Mouse (Mus musculus): ENCODE measurements at regions not wholly inside any gene's neighbourhood (a gene's known extent, or its start where the extent isn't known, plus 50 kb on each side); places are given as distances from the start of the nearest gene placed in this dataset.
A peak's percentile ranks its signal among the peaks of the same experiment; 100 is the strongest.

GRCm38 (mm10) chr14:105752509-105753375 is 143.9 kb downstream of the Spry2 start:
- H3K36me3 ChIP-seq (ENCODE audit: control insufficient read depth in 1 of 2, insufficient read depth in 2 of 2, low read length in 2 of 2) = no peaks in the 10 kb centered on the region; a peak in 1 of 4 replicates
- H3K4me1 ChIP-seq (ENCODE audit: control insufficient read depth in 1 of 2, insufficient read depth in 2 of 2, low read length in 2 of 2) = no peaks in the 10 kb centered on the region
- TF ChIP-seq GABPA (IDR thresholded peaks at IDR 0.05; ENCODE audit: low read depth, low read length) (no peak), ZMIZ1 (IDR thresholded peaks at IDR 0.05; ENCODE audit: low read depth, low read length) (no peak), MAZ (IDR thresholded peaks at IDR 0.05; ENCODE audit: low read depth, low read length) (no peak), ZC3H11A (IDR thresholded peaks at IDR 0.05; ENCODE audit: low read depth, low read length) (no peak), TBP (IDR thresholded peaks at IDR 0.05; ENCODE audit: low read depth, low read length) (no peak), ZNF384 (IDR thresholded peaks at IDR 0.05; ENCODE audit: low read depth, low read length) (no peak), UBTF (IDR thresholded peaks at IDR 0.05; ENCODE audit: borderline replicate concordance, insufficient read depth, low read depth, low read length) (no peak), MAFK (IDR thresholded peaks at IDR 0.05; ENCODE audit: borderline replicate concordance, low read depth, low read length) (no peak)
- H3K9ac ChIP-seq (ENCODE audit: control insufficient read depth, low read depth, low read length, poor library complexity, severe bottlenecking) = no peak overlapping the region
- no peak for DNase-seq (ENCODE audit: low read depth, low spot score)
- H3K4me3 ChIP-seq (ENCODE audit: control insufficient read depth in 1 of 2, insufficient read depth in 1 of 2, low read depth in 2 of 2, low read length in 2 of 2) = no peak overlapping the region
- no peaks in the 10 kb centered on the region for H3K79me2 ChIP-seq (ENCODE audit: control insufficient read depth, insufficient read depth, low read length, poor library complexity)
- no peak overlapping the region for H3K27ac ChIP-seq (ENCODE audit: control insufficient read depth, low read depth, low read length)
- no peaks in the 10 kb centered on the region for H3K27me3 ChIP-seq (ENCODE audit: control insufficient read depth in 1 of 2, insufficient read depth in 2 of 2, low read length in 2 of 2)
- H3K9me3 ChIP-seq (replicated peaks; ENCODE audit: insufficient read depth, low read length) = no peaks in the 10 kb centered on the region

DNA sequence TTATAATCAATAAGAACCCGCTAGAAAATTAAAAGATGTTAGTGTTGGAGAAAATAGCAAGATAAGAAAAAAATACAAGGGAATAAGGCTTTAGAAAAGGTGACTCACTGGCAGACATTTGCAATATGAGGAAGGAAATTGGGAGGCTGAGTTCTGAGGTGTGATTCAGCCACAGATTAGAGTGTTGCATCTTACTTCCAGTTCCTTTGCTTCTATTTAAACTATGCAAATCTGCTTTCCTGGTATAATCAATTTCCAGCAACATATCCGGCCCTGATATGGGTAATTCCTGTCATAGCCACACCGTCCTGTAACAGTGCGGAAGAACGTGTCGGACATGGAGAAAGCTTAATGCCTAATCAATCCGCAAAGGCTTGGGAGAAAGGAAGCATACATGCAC is 144.9 kb downstream of the Spry2 start:
- Histone ChIP-seq H3K27me3 (ENCODE audit: control insufficient read depth in 1 of 2, insufficient read depth in 2 of 2, low read length in 2 of 2) (no peaks in the 10 kb centered on the region), H3K27ac (ENCODE audit: control insufficient read depth, low read depth, low read length) (no peak overlapping the region), H3K9me3 (replicated peaks; ENCODE audit: insufficient read depth, low read length) (no peaks in the 10 kb centered on the region), H3K9ac (ENCODE audit: control insufficient read depth, low read depth, low read length, poor library complexity, severe bottlenecking) (no peak overlapping the region), H3K79me2 (ENCODE audit: control insufficient read depth, insufficient read depth, low read length, poor library complexity) (no peaks in the 10 kb centered on the region), H3K4me1 (ENCODE audit: control insufficient read depth in 1 of 2, insufficient read depth in 2 of 2, low read length in 2 of 2) (no peaks in the 10 kb centered on the region), H3K4me3 (ENCODE audit: control insufficient read depth in 1 of 2, insufficient read depth in 1 of 2, low read depth in 2 of 2, low read length in 2 of 2) (no peak overlapping the region), H3K36me3 (ENCODE audit: control insufficient read depth in 1 of 2, insufficient read depth in 2 of 2, low read length in 2 of 2) (no peaks in the 10 kb centered on the region; a peak in 1 of 4 replicates)
- DNase-seq (ENCODE audit: low read depth, low spot score) = peak; percentile 14
- no peak for TF ChIP-seq GATA1 (IDR thresholded peaks at IDR 0.05; ENCODE audit: low read depth, low read length)
- no peak for TF ChIP-seq CTCF (IDR thresholded peaks at IDR 0.05 in 2 of 3, conservative IDR thresholded peaks at IDR 0.05 in 1 of 3; ENCODE audit: control insufficient read depth in 1 of 3, insufficient read depth in 1 of 3, low read depth in 2 of 3, low read length in 3 of 3, poor library complexity in 1 of 3, severe bottlenecking in 1 of 3)
- TF ChIP-seq USF1 (IDR thresholded peaks at IDR 0.05; ENCODE audit: low read depth, low read length) = no peak

GRCm38 (mm10) chr14:105744578-105744977 is 152.0 kb downstream of the Spry2 start:
- H3K36me3 ChIP-seq (ENCODE audit: control insufficient read depth in 1 of 2, insufficient read depth in 2 of 2, low read length in 2 of 2) = no peaks in the 10 kb centered on the region
- no peak for DNase-seq (ENCODE audit: low read depth, low spot score)
- no peaks in the 10 kb centered on the region for H3K4me1 ChIP-seq (ENCODE audit: control insufficient read depth in 1 of 2, insufficient read depth in 2 of 2, low read length in 2 of 2)
- no peak overlapping the region for H3K27ac ChIP-seq (ENCODE audit: control insufficient read depth, low read depth, low read length)
- TF ChIP-seq MAX (IDR thresholded peaks at IDR 0.05; ENCODE audit: low read length) = no peak
- TF ChIP-seq SIN3A (IDR thresholded peaks at IDR 0.05; ENCODE audit: low read length) = no peak
- TF ChIP-seq CHD1 (IDR thresholded peaks at IDR 0.05; ENCODE audit: low read depth, low read length) = no peak
- TF ChIP-seq ELF1 (IDR thresholded peaks at IDR 0.05; ENCODE audit: low read depth, low read length) = no peak
- TF ChIP-seq SMC3 (IDR thresholded peaks at IDR 0.05; ENCODE audit: low read depth, low read length) = no peak
- no peak for TF ChIP-seq JUND (IDR thresholded peaks at IDR 0.05; ENCODE audit: low read depth, low read length)
- TF ChIP-seq POLR2AphosphoS5 (IDR thresholded peaks at IDR 0.05; ENCODE audit: borderline replicate concordance, low read depth, low read length) = no peak
- no peak for TF ChIP-seq USF2 (IDR thresholded peaks at IDR 0.05; ENCODE audit: borderline replicate concordance in 1 of 2, insufficient read depth in 1 of 2, low read depth in 1 of 2, low read length in 2 of 2)
- TF ChIP-seq GATA1 (IDR thresholded peaks at IDR 0.05; ENCODE audit: low read depth, low read length) = no peak
- no peak for TF ChIP-seq CHD2 (IDR thresholded peaks at IDR 0.05; ENCODE audit: low read length)
- TF ChIP-seq RCOR1 (IDR thresholded peaks at IDR 0.05; ENCODE audit: low read depth, low read length) = no peak
- H3K4me3 ChIP-seq (ENCODE audit: control insufficient read depth in 1 of 2, insufficient read depth in 1 of 2, low read depth in 2 of 2, low read length in 2 of 2) = no peak overlapping the region
- H3K27me3 ChIP-seq (ENCODE audit: control insufficient read depth in 1 of 2, insufficient read depth in 2 of 2, low read length in 2 of 2) = no peaks in the 10 kb centered on the region
- H3K9me3 ChIP-seq (replicated peaks; ENCODE audit: insufficient read depth, low read length) = no peaks in the 10 kb centered on the region
- H3K9ac ChIP-seq (ENCODE audit: control insufficient read depth, low read depth, low read length, poor library complexity, severe bottlenecking) = no peak overlapping the region
- no peaks in the 10 kb centered on the region for H3K79me2 ChIP-seq (ENCODE audit: control insufficient read depth, insufficient read depth, low read length, poor library complexity)
